Mouse (Mus musculus) brain, adult 10 weeks (tissue): ENCODE results near the gene Tmed1. TPM values are rescaled to one million over a fixed set of nuclear protein-coding genes. Genes with fewer than 3 reads are reported as not detected.

Experiments
- polyA plus RNA-seq: library from polyadenylated mRNA; stranded (reverse); fragments of 350-450 nt; fragmentation: Illumina TruSeq; extraction: RNeasy Lipid Tissue Mini Kit (QIAGEN cat#74804); gene quantifications from one replicate; pipeline ENCODE4 v1.2.3, GENCODE M21; 2015; ENCODE audit warnings: low read depth, low replicate concordance

The Tmed1 gene
- 22.1 TPM for polyA plus RNA-seq

DNA sequence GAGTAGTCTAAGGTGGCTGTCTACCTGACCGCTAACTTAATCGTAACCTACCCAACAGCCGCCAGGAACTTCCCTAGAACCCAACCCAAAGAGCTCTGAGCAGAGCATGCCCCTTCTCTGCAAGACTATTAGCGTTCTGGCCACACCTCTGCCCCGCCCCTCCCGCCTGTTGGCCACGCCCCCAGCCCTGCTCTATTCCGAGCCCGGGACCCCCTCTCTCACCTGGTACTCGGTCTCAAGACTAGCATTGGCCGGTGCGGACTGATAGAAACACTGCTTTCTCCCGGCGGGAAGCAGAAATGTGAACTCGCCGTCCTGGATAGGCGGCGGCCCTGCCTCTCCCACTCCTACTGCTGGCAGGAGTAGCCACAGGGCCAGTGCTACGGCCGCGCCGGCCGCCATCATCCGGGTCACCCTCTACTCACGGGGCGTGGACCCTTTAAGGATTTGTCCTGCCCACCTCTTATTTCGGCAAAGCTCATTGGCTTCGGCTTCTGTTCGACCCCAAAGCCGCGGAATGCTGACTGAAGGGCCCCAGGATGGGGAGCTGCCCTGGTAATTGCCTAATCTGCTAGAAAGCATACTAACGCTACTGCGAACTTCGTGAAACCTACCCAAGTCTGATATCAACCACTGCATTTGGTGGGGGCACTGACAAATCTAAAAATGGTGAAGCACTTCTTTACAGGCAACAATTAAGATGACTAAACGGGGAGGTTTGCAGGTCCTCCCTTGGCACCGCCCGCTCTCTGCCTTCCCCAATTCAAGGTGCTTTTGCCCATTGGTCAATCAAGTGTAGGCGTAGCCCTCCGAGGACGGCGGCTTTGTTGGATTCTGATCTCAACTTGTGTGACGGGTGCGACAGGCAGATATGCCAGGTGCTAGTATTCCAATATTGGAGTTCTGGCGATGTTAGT is at the start of gene Tmed1:
TSS of gene Tmed1 (minus strand) at position 481 of the 917 bp plus-strand sequence.

DNA sequence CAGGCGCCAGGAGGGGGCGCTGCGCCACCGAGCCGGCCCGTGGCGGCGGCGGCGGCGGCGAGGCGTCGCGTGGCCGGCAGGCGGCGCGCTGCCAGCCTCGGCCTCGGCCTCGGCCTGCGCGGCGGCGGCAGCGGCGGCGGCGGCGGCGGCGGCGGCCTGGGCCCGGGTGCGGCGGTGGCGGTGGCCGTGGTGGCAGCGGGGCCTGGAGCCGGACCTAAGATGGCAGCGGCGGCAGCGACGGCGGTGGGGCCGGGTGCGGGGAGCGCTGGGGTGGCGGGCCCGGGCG is 36.7 kb upstream of the Tmed1 start, which contains the start of gene Carm1:
TSS of gene Carm1 (plus strand) at position 106 of the 286 bp plus-strand sequence.

DNA sequence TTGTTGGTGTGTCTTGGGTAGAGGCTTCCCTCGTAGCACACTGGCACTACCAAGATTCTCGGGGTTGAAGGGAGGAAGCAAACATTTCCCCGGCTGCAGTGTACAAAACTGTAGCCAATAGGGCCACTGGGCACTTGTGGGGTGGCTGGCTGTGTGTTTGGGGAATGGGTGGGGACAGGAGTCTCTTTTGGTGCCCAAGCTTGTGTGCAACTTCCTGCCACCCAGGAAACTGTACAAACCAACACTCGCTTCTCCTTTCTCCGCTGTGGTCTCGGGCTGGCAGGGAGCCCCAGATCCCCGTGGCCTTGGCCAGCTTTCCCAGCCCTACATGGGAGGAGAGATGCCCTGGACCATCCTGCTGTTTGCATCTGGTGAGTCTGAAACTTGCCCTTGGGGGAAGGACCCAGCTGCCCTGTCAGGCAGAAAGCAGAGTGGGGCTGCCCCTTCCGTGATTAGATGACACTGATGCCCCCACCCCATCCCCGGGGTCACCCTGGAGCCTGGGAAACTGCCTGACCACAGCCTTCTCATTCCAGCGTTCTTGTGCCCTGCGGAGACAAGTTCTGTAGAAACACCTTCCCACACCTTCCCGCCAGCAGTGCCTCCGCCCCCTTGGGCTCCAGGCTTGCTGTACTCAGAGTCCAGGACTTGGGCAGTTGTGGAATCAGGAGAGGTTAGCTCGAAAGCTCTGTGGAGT is 16.0 kb upstream of the Tmed1 start, which contains the start of gene AB124611:
TSS of gene AB124611 (plus strand) at position 240 of the 697 bp plus-strand sequence.

Other genes starting within 250 kb of the Tmed1 start
- 43.8 TPM for gene Atg4d, start 245.0 kb downstream of the Tmed1 start, polyA plus RNA-seq
- 32.4 TPM for gene Kri1, start 222.3 kb downstream of the Tmed1 start, polyA plus RNA-seq
- 74.0 TPM for gene Cdkn2d, start 218.8 kb downstream of the Tmed1 start, polyA plus RNA-seq
- gene Ap1m2, start 197.9 kb downstream of the Tmed1 start, polyA plus RNA-seq, result 1.8 TPM
- 41.5 TPM for gene Slc44a2, start 189.6 kb downstream of the Tmed1 start, polyA plus RNA-seq
- 63.8 TPM for gene Ilf3, start 142.4 kb downstream of the Tmed1 start, polyA plus RNA-seq
- gene Qtrt1, start 98.4 kb downstream of the Tmed1 start, polyA plus RNA-seq, result 23.6 TPM
- gene Dnm2, start 85.3 kb downstream of the Tmed1 start, polyA plus RNA-seq, result 42.6 TPM
- gene AB124611, start 15.9 kb upstream of the Tmed1 start, polyA plus RNA-seq, result 0.88 TPM
- gene Carm1, start 36.6 kb upstream of the Tmed1 start, polyA plus RNA-seq, result 48.7 TPM
- gene Timm29, start 82.5 kb upstream of the Tmed1 start, polyA plus RNA-seq, result 49.5 TPM
- gene Yipf2, start 82.6 kb upstream of the Tmed1 start, polyA plus RNA-seq, result 24.2 TPM
- gene Smarca4, start 105.9 kb upstream of the Tmed1 start, polyA plus RNA-seq, result 58.5 TPM
- 12.1 TPM for gene Ldlr, start 213.2 kb upstream of the Tmed1 start, polyA plus RNA-seq